ENCODE assay signal across 8 mouse cellular contexts in the genomic region with DNA sequence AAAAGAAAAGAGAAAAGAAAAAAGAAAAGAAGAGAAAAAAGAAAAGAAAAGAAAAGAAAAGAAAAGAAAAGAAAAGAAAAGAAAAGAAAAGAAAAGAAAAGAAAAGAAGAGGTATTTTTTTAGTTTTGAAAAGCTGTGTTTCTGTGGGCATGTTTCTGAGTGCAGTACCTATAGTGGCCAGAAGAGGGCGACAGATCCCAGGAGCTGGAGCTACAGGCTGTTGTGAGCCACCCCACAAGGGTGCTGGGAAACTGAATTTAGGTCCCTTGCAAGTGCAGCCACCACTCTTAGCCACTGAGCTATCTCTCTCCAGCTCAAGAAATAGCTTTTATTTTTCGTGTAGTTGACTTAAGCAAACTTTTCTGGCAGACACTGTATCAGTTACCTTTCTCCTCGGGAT. TPM values are rescaled to one million over a fixed set of nuclear protein-coding genes. Genes with fewer than 3 reads are reported as not detected.
DNase-seq lines count a peak whose midpoint lies in the region; ATAC-seq and TF ChIP-seq lines count a peak whose summit lies in the region.

No protein-coding gene starts in this region.

- no peaks in the 10 kb centered on the region for H3K4me1 ChIP-seq in thymus, adult 2 months (replicated peaks; ENCODE audit: control insufficient read depth, insufficient read depth, low read length)

- no peaks in the 10 kb centered on the region for H3K27me3 ChIP-seq in thymus, adult 2 months (ENCODE audit: control insufficient read depth, insufficient read depth, low read length)

- peak; percentile 44 for DNase-seq in gastrocnemius, postnatal 10 days
- DNase-seq in gastrocnemius, postnatal 4 days (ENCODE audit: low spot score in 2 of 2): no peak
- peak; percentile 63 for DNase-seq in thymus, adult 2 months
- no peak for DNase-seq in thymus, adult 18-20 months
- peak; percentile 35 for DNase-seq in retina, postnatal 1 day
- no peak for DNase-seq in frontal cortex, postnatal 25 days (ENCODE audit: low spot score in 2 of 2)
- no peak for DNase-seq in ovary, postnatal 10 days (ENCODE audit: low spot score)

- H3K27ac ChIP-seq in thymus, adult 2 months (ENCODE audit: control insufficient read depth, insufficient read depth, low read length): no peak overlapping the region

- 0 out of 2 replicates have a peak, but pooled peaks have one; percentile 39 for ATAC-seq in erythroid progenitor cell, adult 5-6 weeks (replicated peaks; ENCODE audit: low FRiP score, poor library complexity, severe bottlenecking)

- no peak overlapping the region for H3K4me3 ChIP-seq in thymus, adult 2 months (ENCODE audit: control insufficient read depth, insufficient read depth, low read length)

- H3K36me3 ChIP-seq in thymus, adult 2 months (ENCODE audit: control insufficient read depth, insufficient read depth, low read length): no peaks in the 10 kb centered on the region

- TF ChIP-seq POLR2A in thymus, adult 2 months (IDR thresholded peaks at IDR 0.05; ENCODE audit: control insufficient read depth, extremely low read depth, insufficient read depth, low read length, poor library complexity): no peak

- TF ChIP-seq CTCF in thymus, adult 2 months (IDR thresholded peaks at IDR 0.05; ENCODE audit: borderline replicate concordance, control insufficient read depth, extremely low read depth, insufficient read depth, low read length, poor library complexity): peak; percentile 64; the same call in 1 of the 2 replicates

- 54% methylated on average over 3 of the region's 3 CpGs for WGBS in thymus, adult 2 months

RNA-seq across cellular contexts. Expression of gene Pdcd5, which starts 11.9 kb away (rescaled TPM):
- 100 to 1,000 TPM; 133 to 141 TPM for total RNA-seq in gastrocnemius, postnatal 10 days (2021)
- 100 to 1,000 TPM; 122 to 147 TPM for total RNA-seq in gastrocnemius, postnatal 4 days (2021)
- 47.6 and 50.1 TPM in 2 replicates for polyA plus RNA-seq in thymus, adult 2 months (2012; rRNA removed)
- 75.3 and 96.4 TPM in 2 replicates for total RNA-seq in erythroid progenitor cell, adult 5-6 weeks (2015; ENCODE audit: low replicate concordance)
- total RNA-seq in erythroid progenitor cell, adult 5-6 weeks (2017; ENCODE audit: low replicate concordance): 31.2 TPM in 1 of 2 replicates, not detected in the other

Comparison
In these comparisons a context has a peak if more than half of its experiments do, and no peak if none do; other contexts are left out.
1. DNase-seq: peak in gastrocnemius, postnatal 10 days (single experiment), thymus, adult 2 months (single experiment) and retina, postnatal 1 day (single experiment); none in gastrocnemius, postnatal 4 days (0 of 2), thymus, adult 18-20 months (0 of 2), frontal cortex, postnatal 25 days (0 of 2) and ovary, postnatal 10 days (single experiment).